Mouse (Mus musculus): Measurements from ENCODE around the gene 4930568D16Rik. TPM values are rescaled to one million over a fixed set of nuclear protein-coding genes. Genes with fewer than 3 reads are reported as not detected.

Gene 4930568D16Rik
- polyA plus RNA-seq, 1 experiment from 2014 or later: not detected

- no peaks in the 10 kb centered on the region for H3K9me3 ChIP-seq
- no peak overlapping the region for H3K27ac ChIP-seq
- no peak for ATAC-seq (ENCODE audit: insufficient number of reproducible peaks, insufficient read depth, low FRiP score, low TSS enrichment, low read depth)
- peaks cover 16% of the 10 kb centered on the region for H3K4me1 ChIP-seq
- H3K4me2 ChIP-seq: no peak overlapping the region
- no peaks in the 10 kb centered on the region for H3K27me3 ChIP-seq
- WGBS: 68% methylated on average over 10 of the region's 10 CpGs
- 0 out of 2 replicates have a peak, but pooled peaks cover 4% of the 10 kb centered on the region for H3K36me3 ChIP-seq
- H3K4me3 ChIP-seq: no peak overlapping the region
- H3K9ac ChIP-seq: no peak overlapping the region
Observed at GRCm38 (mm10) chr2:35325930-35326329, 41.6 kb downstream of the 4930568D16Rik start.

GRCm38 (mm10) chr2:35322404-35323164, 44.9 kb downstream of the 4930568D16Rik start:
- no peak; the same call in 1 of the 2 replicates for ATAC-seq (ENCODE audit: insufficient number of reproducible peaks, insufficient read depth, low FRiP score, low TSS enrichment, low read depth)
- Histone ChIP-seq H3K4me2 (no peak overlapping the region), H3K4me3 (no peak overlapping the region), H3K9ac (no peak overlapping the region), H3K27ac (peak overlapping the region; percentile 66), H3K9me3 (no peaks in the 10 kb centered on the region), H3K27me3 (no peaks in the 10 kb centered on the region), H3K36me3 (peaks cover 10% of the 10 kb centered on the region; the same call in 1 of the 2 replicates), H3K4me1 (peaks cover 16% of the 10 kb centered on the region)
- WGBS: 59% methylated on average over 10 of the region's 10 CpGs

GRCm38 (mm10) chr2:35320399-35320798, 47.1 kb downstream of the 4930568D16Rik start:
- H3K4me3 ChIP-seq: no peak overlapping the region
- peaks cover 16% of the 10 kb centered on the region for H3K4me1 ChIP-seq
- no peak overlapping the region for H3K9ac ChIP-seq
- no peak for ATAC-seq (ENCODE audit: insufficient number of reproducible peaks, insufficient read depth, low FRiP score, low TSS enrichment, low read depth)
- H3K27ac ChIP-seq: no peak overlapping the region
- no peaks in the 10 kb centered on the region for H3K27me3 ChIP-seq
- H3K9me3 ChIP-seq: no peaks in the 10 kb centered on the region
- no peak overlapping the region for H3K4me2 ChIP-seq
- peaks cover 10% of the 10 kb centered on the region; the same call in 1 of the 2 replicates for H3K36me3 ChIP-seq
- WGBS: 86% methylated on average over 15 of the region's 15 CpGs

- Histone ChIP-seq H3K9me3 (no peaks in the 10 kb centered on the region), H3K4me2 (no peak overlapping the region), H3K27me3 (no peaks in the 10 kb centered on the region), H3K4me3 (no peak overlapping the region), H3K36me3 (peaks cover 8% of the 10 kb centered on the region; the same call in 1 of the 2 replicates), H3K27ac (no peak overlapping the region), H3K4me1 (peaks cover 15% of the 10 kb centered on the region), H3K9ac (no peak overlapping the region)
- 89% methylated on average over 12 of the region's 12 CpGs for WGBS
- ATAC-seq (ENCODE audit: insufficient number of reproducible peaks, insufficient read depth, low FRiP score, low TSS enrichment, low read depth): no peak
Observed at GRCm38 (mm10) chr2:35318405-35318804, 49.1 kb downstream of the 4930568D16Rik start.

- Histone ChIP-seq H3K4me2 (no peak overlapping the region), H3K36me3 (peaks cover 6% of the 10 kb centered on the region; the same call in 1 of the 2 replicates), H3K27ac (no peak overlapping the region), H3K9ac (no peak overlapping the region), H3K4me1 (peaks cover 9% of the 10 kb centered on the region), H3K4me3 (no peak overlapping the region), H3K9me3 (no peaks in the 10 kb centered on the region), H3K27me3 (no peaks in the 10 kb centered on the region)
- 86% methylated on average over 4 of the region's 4 CpGs for WGBS
- no peak for ATAC-seq (ENCODE audit: insufficient number of reproducible peaks, insufficient read depth, low FRiP score, low TSS enrichment, low read depth)
Observed at GRCm38 (mm10) chr2:35317604-35318003, 49.9 kb downstream of the 4930568D16Rik start.

- no peak overlapping the region for H3K4me2 ChIP-seq
- no peak overlapping the region for H3K9ac ChIP-seq
- H3K4me3 ChIP-seq: no peak overlapping the region
- WGBS: 58% methylated on average over 3 of the region's 3 CpGs
- H3K27me3 ChIP-seq: no peaks in the 10 kb centered on the region
- no peak for ATAC-seq (ENCODE audit: insufficient number of reproducible peaks, insufficient read depth, low FRiP score, low TSS enrichment, low read depth)
- H3K36me3 ChIP-seq: peaks cover 4% of the 10 kb centered on the region; the same call in 1 of the 2 replicates
- H3K4me1 ChIP-seq: no peaks in the 10 kb centered on the region
- no peak overlapping the region for H3K27ac ChIP-seq
- no peaks in the 10 kb centered on the region for H3K9me3 ChIP-seq
Observed at GRCm38 (mm10) chr2:35314300-35314699, 53.2 kb downstream of the 4930568D16Rik start.

GRCm38 (mm10) chr2:35309906-35310493, 57.5 kb downstream of the 4930568D16Rik start:
- no peak overlapping the region for H3K27ac ChIP-seq
- no peak for ATAC-seq (ENCODE audit: insufficient number of reproducible peaks, insufficient read depth, low FRiP score, low TSS enrichment, low read depth)

GRCm38 (mm10) chr2:35308166-35308565, 59.4 kb downstream of the 4930568D16Rik start:
- Histone ChIP-seq H3K27ac (no peak overlapping the region), H3K9ac (no peak overlapping the region), H3K27me3 (no peaks in the 10 kb centered on the region), H3K4me3 (no peak overlapping the region), H3K36me3 (peaks cover 57% of the 10 kb centered on the region), H3K4me2 (no peak overlapping the region), H3K4me1 (no peaks in the 10 kb centered on the region), H3K9me3 (no peaks in the 10 kb centered on the region)
- no peak for ATAC-seq (ENCODE audit: insufficient number of reproducible peaks, insufficient read depth, low FRiP score, low TSS enrichment, low read depth)
- WGBS: 67% methylated on average over 1 of the region's 1 CpGs

More at GRCm38 (mm10) chr2:35309906-35310493, 57.5 kb downstream of the 4930568D16Rik start:
- H3K4me2 ChIP-seq: no peak overlapping the region
- no peak overlapping the region for H3K4me3 ChIP-seq
- H3K27me3 ChIP-seq: no peaks in the 10 kb centered on the region
- H3K9me3 ChIP-seq: no peaks in the 10 kb centered on the region
- H3K9ac ChIP-seq: no peak overlapping the region
- 78% methylated on average over 4 of the region's 4 CpGs for WGBS
- no peaks in the 10 kb centered on the region for H3K4me1 ChIP-seq
- H3K36me3 ChIP-seq: peaks cover 38% of the 10 kb centered on the region

Other genes starting within 250 kb of the 4930568D16Rik start
- gene Rab14, start 166.6 kb downstream of the 4930568D16Rik start, polyA plus RNA-seq (2015; fragmentation: Nextera tagmentation; extraction: Ambion mirVana): 354 and 366 TPM in 2 replicates
- gene Gsn, start 111.3 kb downstream of the 4930568D16Rik start, polyA plus RNA-seq (2015; fragmentation: Nextera tagmentation; extraction: Ambion mirVana): 176 and 188 TPM in 2 replicates
- gene Stom, start 30.8 kb downstream of the 4930568D16Rik start, polyA plus RNA-seq (2015; fragmentation: Nextera tagmentation; extraction: Ambion mirVana): 22.0 and 27.5 TPM in 2 replicates
- gene 4930402F06Rik, start 29.4 kb upstream of the 4930568D16Rik start, polyA plus RNA-seq (2015; fragmentation: Nextera tagmentation; extraction: Ambion mirVana): not detected in 2 replicates
- 16.7 and 18.8 TPM in 2 replicates for gene Ggta1, start 95.5 kb upstream of the 4930568D16Rik start, polyA plus RNA-seq (2015; fragmentation: Nextera tagmentation; extraction: Ambion mirVana)
- gene Dab2ip, start 190.5 kb upstream of the 4930568D16Rik start, polyA plus RNA-seq (2015; fragmentation: Nextera tagmentation; extraction: Ambion mirVana): 53.2 and 54.5 TPM in 2 replicates

Data from embryonic facial prominence, embryonic 13.5 days (tissue).